Mouse (Mus musculus) stomach, embryonic 14.5 days (tissue): ENCODE measurements around the gene Olfr945. TPM values are rescaled to one million over a fixed set of nuclear protein-coding genes. Genes with fewer than 3 reads are reported as not detected.

Experiments
- ATAC-seq: fragments of 200-750 bp; cut with Nextera tagmentation; 2 replicates; pipeline ENCODE4 v1.8.0; 2017; ENCODE audit warnings: low read depth, moderate TSS enrichment; ENCODE audit not compliant: insufficient number of reproducible peaks, insufficient read depth, low FRiP score
- H3K27ac ChIP-seq: fragments of 300-500 bp; sonication (generic); 2 replicates; pipeline ENCODE4 v1.5.1; 2014; ENCODE audit warnings: mild to moderate bottlenecking, low read length, moderate library complexity, mixed read lengths
- H3K27me3 ChIP-seq: fragments of 300-500 bp; sonication (generic); 2 replicates; pipeline ENCODE4 v1.6.1; 2014; ENCODE audit warnings: low read length, control low read depth, mixed read lengths; ENCODE audit not compliant: control insufficient read depth, insufficient read depth
- H3K36me3 ChIP-seq: fragments of 300-500 bp; sonication (generic); 2 replicates; pipeline ENCODE4 v1.6.1; 2014; ENCODE audit warnings: mild to moderate bottlenecking, control low read depth, low read length, moderate library complexity, mixed read lengths; ENCODE audit not compliant: control insufficient read depth, insufficient read depth
- H3K4me1 ChIP-seq: fragments of 300-500 bp; sonication (generic); 2 replicates; pipeline ENCODE4 v1.6.1; 2014; ENCODE audit warnings: low read length, control low read depth, mixed read lengths; ENCODE audit not compliant: control insufficient read depth, insufficient read depth
- H3K4me2 ChIP-seq: fragments of 300-500 bp; sonication (generic); replicated peaks from 2 replicates; pipeline ENCODE4 v1.6.1; 2014; ENCODE audit warnings: low read depth, low read length, control low read depth
- H3K4me3 ChIP-seq: fragments of 300-500 bp; sonication (generic); 2 replicates; pipeline ENCODE4 v1.5.1; 2014; ENCODE audit warnings: low read depth, low read length, control low read depth
- H3K9ac ChIP-seq: fragments of 300-500 bp; sonication (generic); replicated peaks from 2 replicates; pipeline ENCODE4 v1.6.1; 2014; ENCODE audit warnings: low read depth, mild to moderate bottlenecking, control low read depth, low read length, moderate library complexity, mixed read lengths
- H3K9me3 ChIP-seq: fragments of 300-500 bp; sonication (generic); 2 replicates; pipeline ENCODE4 v1.6.1; 2016; ENCODE audit warnings: low read depth, low read length, control low read depth; ENCODE audit not compliant: control insufficient read depth
- WGBS: fragments of 180-500 bp; shearing (Covaris S2); extraction: QIAGEN DNeasy Blood & Tissue Kit; methylation state at CpG from one replicate; pipeline ENCODE4 v1.1.7; 2014; 5-methylcytosine and 5-hydroxymethylcytosine counted together
- polyA plus RNA-seq: library from polyadenylated mRNA; unstranded; fragments of >200 nt; fragmentation: Nextera tagmentation; extraction: Ambion mirVana; gene quantifications from 2 replicates; pipeline ENCODE4 v1.2.1, GENCODE M21; 2014

Olfr945 gene
- polyA plus RNA-seq, result not detected in 2 replicates

DNA sequence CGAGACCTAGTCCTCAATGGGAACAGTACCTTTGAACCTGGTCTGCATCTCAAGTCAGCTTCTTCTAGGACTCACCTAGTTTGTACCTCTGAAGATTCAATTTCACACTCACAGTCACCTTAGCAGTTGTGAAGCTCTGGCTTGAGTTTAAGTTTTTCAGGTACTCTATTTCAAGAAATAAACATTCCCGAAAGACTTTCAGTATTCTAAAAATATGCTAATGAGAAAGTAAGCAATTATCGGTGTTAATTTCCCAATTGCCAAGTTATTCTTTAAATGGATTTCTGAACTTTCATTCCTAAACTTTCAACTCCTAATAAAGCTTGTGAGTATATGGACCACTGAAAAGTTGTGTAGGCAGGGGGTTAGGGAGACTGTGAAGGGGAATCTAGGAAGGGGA lies at the start of gene Olfr945:
TSS of gene Olfr945 (minus strand) at position 101 of the 400 bp plus-strand sequence.
- 88% methylated on average over 3 of the region's 3 CpGs for WGBS
- ATAC-seq, result no peak
- H3K4me1 ChIP-seq, result no peaks in the 10 kb centered on the region
- no peak within 1 kb of the TSS for H3K4me3 ChIP-seq
- H3K4me2 ChIP-seq, result no peak within 1 kb of the TSS
- no peaks in the 10 kb centered on the region for H3K36me3 ChIP-seq
- H3K9ac ChIP-seq, result no peak within 1 kb of the TSS
- no peaks in the 10 kb centered on the region for H3K27me3 ChIP-seq
- H3K27ac ChIP-seq, result no peak within 1 kb of the TSS
- H3K9me3 ChIP-seq, result no peaks in the 10 kb centered on the region

DNA sequence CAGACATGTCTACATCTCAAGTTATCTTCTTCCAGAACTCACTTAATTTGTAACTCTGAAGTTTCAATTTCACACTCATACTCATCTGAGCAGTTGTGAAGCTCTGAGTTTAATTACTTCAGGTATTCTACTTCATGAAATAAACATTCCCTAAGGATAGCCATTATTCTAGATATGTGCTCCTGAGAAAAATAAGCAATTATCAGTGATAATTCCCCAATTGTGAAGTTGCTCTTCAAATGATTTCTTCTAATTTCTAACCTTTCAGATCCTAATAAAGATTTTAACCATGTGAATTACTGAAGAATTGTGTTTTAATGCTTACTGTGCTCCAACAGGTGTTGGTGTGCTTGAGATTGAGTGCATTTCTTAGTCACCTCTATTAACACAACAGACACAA lies 49.3 kb upstream of the Olfr945 start, which contains the start of gene Olfr948:
TSS of gene Olfr948 (minus strand) at position 101 of the 400 bp plus-strand sequence.
- Histone ChIP-seq H3K4me3 (no peak within 1 kb of the TSS), H3K27ac (no peak within 1 kb of the TSS), H3K4me1 (no peaks in the 10 kb centered on the region), H3K4me2 (no peak within 1 kb of the TSS), H3K9ac (no peak within 1 kb of the TSS), H3K9me3 (no peaks in the 10 kb centered on the region), H3K36me3 (no peaks in the 10 kb centered on the region), H3K27me3 (no peaks in the 10 kb centered on the region)
- ATAC-seq, result no peak

DNA sequence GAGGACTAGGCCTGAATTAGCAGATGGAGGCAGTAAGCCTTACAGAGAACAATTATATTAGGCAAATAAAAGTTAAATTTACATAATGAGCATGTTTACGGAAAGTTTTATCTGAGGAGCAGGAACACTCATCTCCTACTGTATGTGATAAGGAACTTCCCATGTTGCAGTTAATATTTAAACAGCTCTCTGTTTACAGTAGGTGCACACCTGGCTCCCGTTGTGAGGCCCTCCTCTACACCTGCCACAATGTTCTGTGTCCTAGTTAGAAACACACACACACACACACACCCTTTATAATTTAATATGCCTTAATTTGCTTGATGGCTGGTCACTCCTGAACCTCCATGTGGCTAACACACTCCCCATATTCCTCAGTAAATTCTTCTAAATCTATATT lies 10.5 kb upstream of the Olfr945 start:
- Histone ChIP-seq H3K4me1 (no peaks in the 10 kb centered on the region), H3K4me3 (no peak overlapping the region), H3K27ac (no peak overlapping the region), H3K36me3 (no peaks in the 10 kb centered on the region), H3K9me3 (no peaks in the 10 kb centered on the region), H3K9ac (no peak overlapping the region), H3K4me2 (no peak overlapping the region), H3K27me3 (no peaks in the 10 kb centered on the region)
- WGBS, result 59% methylated on average over 2 of the region's 2 CpGs
- peak; percentile 67; the same call in 1 of the 2 replicates for ATAC-seq

GRCm38 (mm10) chr9:39249894-39250293 lies 26.7 kb downstream of the Olfr945 start, which contains the start of gene Olfr1537:
Olfr1537 (minus strand) TSS chr9:39249994.
- H3K27me3 ChIP-seq, result no peaks in the 10 kb centered on the region
- no peaks in the 10 kb centered on the region for H3K4me1 ChIP-seq
- no peak within 1 kb of the TSS for H3K4me2 ChIP-seq
- H3K36me3 ChIP-seq, result no peaks in the 10 kb centered on the region
- no peaks in the 10 kb centered on the region for H3K9me3 ChIP-seq
- no peak within 1 kb of the TSS for H3K27ac ChIP-seq
- no peak within 1 kb of the TSS for H3K9ac ChIP-seq
- no peak within 1 kb of the TSS for H3K4me3 ChIP-seq
- WGBS, result 71% methylated on average over 1 of the region's 1 CpGs
- ATAC-seq, result no peak

Other genes starting within 250 kb of the Olfr945 start
- gene Olfr937, start 211.9 kb downstream of the Olfr945 start, polyA plus RNA-seq, result not detected in 2 replicates
- gene Olfr938, start 197.9 kb downstream of the Olfr945 start, polyA plus RNA-seq, result not detected in 2 replicates
- not detected in 2 replicates for gene Olfr27, start 148.7 kb downstream of the Olfr945 start, polyA plus RNA-seq
- gene Olfr943, start 110.5 kb downstream of the Olfr945 start, polyA plus RNA-seq, result not detected in 2 replicates
- not detected in 2 replicates for gene Olfr944, start 74.9 kb downstream of the Olfr945 start, polyA plus RNA-seq
- gene Olfr1537, start 26.8 kb downstream of the Olfr945 start, polyA plus RNA-seq, result not detected in 2 replicates
- gene Olfr948, start 49.2 kb upstream of the Olfr945 start, polyA plus RNA-seq, result not detected in 2 replicates
- gene Olfr951, start 110.6 kb upstream of the Olfr945 start, polyA plus RNA-seq, result not detected in 2 replicates
- not detected in 2 replicates for gene Olfr952, start 150.3 kb upstream of the Olfr945 start, polyA plus RNA-seq
- gene Olfr954, start 179.9 kb upstream of the Olfr945 start, polyA plus RNA-seq, result not detected in 2 replicates
- not detected in 2 replicates for gene Olfr955, start 195.1 kb upstream of the Olfr945 start, polyA plus RNA-seq
- not detected in 2 replicates for gene Olfr44, start 217.2 kb upstream of the Olfr945 start, polyA plus RNA-seq
- gene Olfr957, start 239.0 kb upstream of the Olfr945 start, polyA plus RNA-seq, result not detected in 2 replicates